Mouse (Mus musculus) midbrain, embryonic 10.5 days (tissue): ENCODE results near the gene Cc2d1b. TPM values are rescaled to one million over a fixed set of nuclear protein-coding genes. Genes with fewer than 3 reads are reported as not detected.

Experiments
- DNase-seq: peaks from one replicate; pipeline ENCODE4 v3.0.0-alpha.2; 2017; ENCODE audit warnings: low spot score
- H3K27ac ChIP-seq: fragments of 300-500 bp; sonication (generic); replicated peaks from 2 replicates; pipeline ENCODE4 v1.5.1; 2016; ENCODE audit warnings: mild to moderate bottlenecking
- H3K27me3 ChIP-seq: fragments of 300-500 bp; sonication (generic); 2 replicates; pipeline ENCODE4 v1.6.1; 2016; ENCODE audit warnings: low read depth, mild to moderate bottlenecking; ENCODE audit not compliant: poor library complexity, severe bottlenecking
- H3K36me3 ChIP-seq: fragments of 300-500 bp; sonication (generic); 2 replicates; pipeline ENCODE4 v1.6.1; 2016; ENCODE audit warnings: mild to moderate bottlenecking, moderate library complexity
- H3K4me1 ChIP-seq: fragments of 300-500 bp; sonication (generic); 2 replicates; pipeline ENCODE4 v1.6.1; 2016
- H3K4me3 ChIP-seq: fragments of 300-500 bp; sonication (generic); 2 replicates; pipeline ENCODE4 v1.5.1; 2016; ENCODE audit warnings: mild to moderate bottlenecking, moderate library complexity
- H3K9me3 ChIP-seq: fragments of 300-500 bp; sonication (generic); replicated peaks from 2 replicates; pipeline ENCODE4 v1.6.1; 2016; ENCODE audit warnings: mild to moderate bottlenecking
- WGBS: fragments of 180-500 bp; shearing (Covaris S2); methylation state at CpG from one replicate; pipeline ENCODE4 v1.1.7; 2016; 5-methylcytosine and 5-hydroxymethylcytosine counted together
- polyA plus RNA-seq: library from polyadenylated mRNA; unstranded; fragments of >200 nt; fragmentation: Nextera tagmentation; extraction: Ambion mirVana; gene quantifications from 2 replicates; pipeline ENCODE4 v1.2.1, GENCODE M21; 2016

The Cc2d1b gene
- polyA plus RNA-seq = 20.9 and 21.3 TPM in 2 replicates

GRCm38 (mm10) chr4:108619587-108620341, at the start of gene Cc2d1b:
TSS of gene Cc2d1b (plus strand) at chr4:108619940.
- H3K9me3 ChIP-seq = no peaks in the 10 kb centered on the region
- peak; percentile 88 for DNase-seq
- WGBS = under 1% methylated on average over 82 of the region's 86 CpGs
- H3K27me3 ChIP-seq = no peaks in the 10 kb centered on the region
- H3K27ac ChIP-seq = peak within 1 kb of the TSS; percentile 93
- peaks cover 39% of the 10 kb centered on the region for H3K36me3 ChIP-seq
- peak within 1 kb of the TSS; percentile 75 for H3K4me3 ChIP-seq
- peaks cover 21% of the 10 kb centered on the region for H3K4me1 ChIP-seq

- Histone ChIP-seq H3K27me3 (no peaks in the 10 kb centered on the region), H3K9me3 (no peaks in the 10 kb centered on the region), H3K4me1 (peaks cover 6% of the 10 kb centered on the region), H3K4me3 (no peak overlapping the region), H3K27ac (no peak overlapping the region), H3K36me3 (peaks cover 88% of the 10 kb centered on the region)
- no peak for DNase-seq
- WGBS = 98% methylated on average over 3 of the region's 3 CpGs
Measured at GRCm38 (mm10) chr4:108572644-108573043, 47.1 kb upstream of the Cc2d1b start.

DNA sequence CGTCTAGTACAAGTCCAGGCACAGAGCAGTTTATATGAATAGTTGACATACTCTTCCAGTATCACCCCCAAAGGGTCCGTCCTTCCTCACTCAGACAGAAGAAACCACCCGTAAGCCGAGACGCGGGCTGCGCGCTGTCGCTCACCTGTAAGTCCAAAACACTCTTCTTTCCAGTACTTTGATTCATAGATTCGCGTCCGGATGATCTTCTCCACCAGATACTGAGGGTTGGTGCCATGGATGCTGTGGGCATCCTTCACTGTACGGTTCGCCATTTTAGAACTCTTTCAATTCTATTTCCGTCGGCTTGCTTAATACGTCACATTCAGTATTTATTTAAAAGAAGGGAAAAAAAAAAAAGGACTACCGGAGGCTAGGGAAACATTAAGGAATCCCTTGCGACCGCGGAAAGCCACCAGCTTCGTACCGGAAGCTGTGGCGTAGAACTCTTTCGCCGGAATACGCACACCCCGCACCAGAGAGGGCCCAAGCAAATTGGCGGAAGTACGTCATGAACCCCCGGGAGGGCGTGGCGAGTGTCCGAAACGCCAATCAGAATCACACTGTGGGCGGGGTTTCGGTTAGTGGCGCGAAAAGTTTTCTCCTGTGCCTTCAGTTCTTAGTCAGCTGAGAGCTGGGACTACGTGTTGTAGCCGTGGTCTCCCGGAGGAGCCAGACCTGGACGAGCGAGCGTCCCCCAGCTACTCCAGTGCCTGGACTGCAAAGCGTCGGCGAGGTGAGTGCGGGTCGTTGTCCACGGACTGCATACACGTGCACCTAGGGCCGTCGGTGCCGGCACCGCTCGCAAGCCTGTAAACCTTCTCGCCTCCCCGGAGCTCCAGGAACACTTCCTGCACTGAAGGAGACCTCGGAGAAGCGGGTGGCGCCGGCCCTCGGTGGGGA, 40.6 kb upstream of the Cc2d1b start, which contains the start of the genes Prpf38a and Orc1:
Prpf38a (minus strand) TSS at position 497 of the 903 bp plus-strand sequence.
Orc1 (plus strand) TSS at position 584 of the 903 bp plus-strand sequence.
- peak within 1 kb of the TSS; percentile 87 for H3K4me3 ChIP-seq
- under 1% methylated on average over 64 of the region's 64 CpGs for WGBS
- peaks cover 35% of the 10 kb centered on the region for H3K4me1 ChIP-seq
- peak within 1 kb of the TSS; percentile 88 for H3K27ac ChIP-seq
- H3K27me3 ChIP-seq = no peaks in the 10 kb centered on the region
- peak; percentile 98 for DNase-seq
- no peaks in the 10 kb centered on the region for H3K9me3 ChIP-seq
- peaks cover 55% of the 10 kb centered on the region for H3K36me3 ChIP-seq

DNA sequence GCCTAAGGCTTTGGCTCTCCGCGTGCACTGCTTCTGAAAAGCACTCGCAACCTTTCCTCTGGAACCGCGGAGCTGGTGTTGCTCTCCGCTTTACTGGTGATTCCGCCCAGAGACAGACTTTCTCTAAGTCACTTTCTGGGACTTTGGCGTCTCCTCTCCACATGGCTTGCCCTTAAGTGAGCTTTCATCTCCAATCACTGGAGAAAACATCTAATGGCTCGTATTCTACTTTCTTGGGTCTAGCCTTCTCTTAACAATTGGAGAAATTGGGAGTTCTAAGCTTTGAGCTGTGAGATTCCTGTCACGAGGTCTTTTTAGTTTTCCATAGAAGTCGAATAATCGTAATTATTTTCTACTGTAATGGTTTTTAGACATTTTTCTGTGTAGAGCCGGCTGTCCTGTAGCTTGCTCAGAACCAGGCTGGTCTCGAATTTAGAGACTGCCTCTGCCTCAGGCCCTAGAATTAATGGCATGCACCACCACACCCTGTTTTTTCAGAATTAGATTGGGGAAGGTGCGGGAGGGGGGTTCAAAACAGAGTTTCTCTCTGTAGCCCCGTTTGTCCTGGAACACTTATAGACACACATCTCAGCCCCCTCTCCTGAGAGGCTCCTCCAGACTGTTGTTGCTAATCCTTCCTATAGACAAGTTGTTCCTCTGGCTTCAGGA, 39.9 kb upstream of the Cc2d1b start:
- 1% methylated on average over 16 of the region's 16 CpGs for WGBS
- Histone ChIP-seq H3K27ac (peak overlapping the region; percentile 88), H3K36me3 (peaks cover 51% of the 10 kb centered on the region), H3K9me3 (no peaks in the 10 kb centered on the region), H3K27me3 (no peaks in the 10 kb centered on the region), H3K4me3 (peak overlapping the region; percentile 87), H3K4me1 (peaks cover 35% of the 10 kb centered on the region)
- DNase-seq = no peak

DNA sequence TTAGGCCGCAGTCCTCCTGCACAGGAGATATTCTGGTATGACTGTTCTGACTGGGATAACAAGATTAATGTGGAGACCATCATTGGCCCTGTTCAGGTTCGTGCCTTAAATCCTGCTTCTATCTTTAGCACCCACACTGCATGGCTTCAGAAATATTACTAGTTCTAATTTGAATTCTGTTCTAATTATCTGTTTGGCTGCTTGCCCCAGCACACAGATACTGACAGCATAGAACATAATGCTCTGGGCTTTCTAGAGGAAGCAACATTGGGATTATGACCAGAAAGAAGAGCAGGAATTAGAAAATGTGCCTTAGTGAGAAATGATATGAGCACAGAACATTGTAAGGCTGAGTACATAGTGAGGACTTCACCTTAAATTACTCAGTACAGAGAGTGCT, 26.4 kb upstream of the Cc2d1b start:
- no peaks in the 10 kb centered on the region for H3K27me3 ChIP-seq
- no peak overlapping the region for H3K4me3 ChIP-seq
- no peak overlapping the region for H3K27ac ChIP-seq
- 87% methylated on average over 2 of the region's 2 CpGs for WGBS
- no peak for DNase-seq
- peaks cover 84% of the 10 kb centered on the region for H3K36me3 ChIP-seq
- no peaks in the 10 kb centered on the region for H3K4me1 ChIP-seq
- H3K9me3 ChIP-seq = no peaks in the 10 kb centered on the region

DNA sequence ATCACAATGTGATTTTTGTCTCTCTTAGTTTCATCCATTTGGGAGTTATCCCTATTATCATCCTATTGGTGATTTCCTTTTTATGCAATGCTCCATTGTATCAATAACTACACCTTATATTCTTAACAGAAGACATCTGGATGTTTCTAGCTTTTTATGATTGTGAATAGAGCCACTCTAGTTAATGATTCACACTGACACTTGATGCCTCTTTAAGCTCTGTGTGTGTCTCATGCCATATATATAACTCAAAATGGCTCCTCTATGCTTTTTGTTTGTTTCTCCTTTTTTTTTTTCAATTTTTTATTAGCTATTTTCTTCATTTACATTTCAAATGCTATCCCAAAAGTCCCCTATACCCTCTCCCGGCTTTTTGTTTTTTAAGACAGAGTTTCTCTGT, 24.0 kb upstream of the Cc2d1b start:
- no peaks in the 10 kb centered on the region for H3K9me3 ChIP-seq
- WGBS = 87% methylated on average over 1 of the region's 1 CpGs
- no peak overlapping the region for H3K4me3 ChIP-seq
- no peaks in the 10 kb centered on the region for H3K27me3 ChIP-seq
- DNase-seq = no peak
- no peaks in the 10 kb centered on the region for H3K4me1 ChIP-seq
- H3K36me3 ChIP-seq = peaks cover 91% of the 10 kb centered on the region
- H3K27ac ChIP-seq = no peak overlapping the region

GRCm38 (mm10) chr4:108598306-108598705, 21.4 kb upstream of the Cc2d1b start:
- WGBS = 93% methylated on average over 4 of the region's 4 CpGs
- DNase-seq = no peak
- Histone ChIP-seq H3K4me3 (no peak overlapping the region), H3K27me3 (no peaks in the 10 kb centered on the region), H3K27ac (no peak overlapping the region), H3K36me3 (peaks cover 95% of the 10 kb centered on the region), H3K4me1 (no peaks in the 10 kb centered on the region), H3K9me3 (peaks cover 3% of the 10 kb centered on the region; the same call in 1 of the 2 replicates)

GRCm38 (mm10) chr4:108601870-108602269, 17.9 kb upstream of the Cc2d1b start:
- H3K4me3 ChIP-seq = no peak overlapping the region
- no peaks in the 10 kb centered on the region for H3K27me3 ChIP-seq
- no peak overlapping the region for H3K27ac ChIP-seq
- DNase-seq = no peak
- no peaks in the 10 kb centered on the region for H3K4me1 ChIP-seq
- peaks cover 96% of the 10 kb centered on the region for H3K36me3 ChIP-seq
- H3K9me3 ChIP-seq = peaks cover 3% of the 10 kb centered on the region; the same call in 1 of the 2 replicates
- 96% methylated on average over 7 of the region's 7 CpGs for WGBS

DNA sequence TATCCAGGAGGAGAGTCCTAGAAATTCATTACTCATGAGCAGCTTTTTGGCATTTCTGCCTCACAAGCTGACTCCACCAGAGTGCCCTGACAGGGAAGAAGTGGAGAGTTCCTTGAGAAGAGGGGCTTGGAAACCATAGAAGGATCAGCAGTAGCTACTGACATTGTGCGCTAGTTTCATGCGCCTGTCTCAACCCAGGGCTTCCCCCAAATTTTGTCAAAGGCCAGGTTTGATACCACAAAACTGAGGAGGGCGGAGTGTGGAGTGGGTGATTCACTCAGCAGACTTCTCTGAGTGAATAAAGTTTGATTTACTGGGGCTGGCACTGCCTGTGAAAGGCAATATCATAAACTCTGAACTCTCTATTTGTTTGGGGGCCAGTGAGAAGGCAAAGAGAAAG, 11.1 kb upstream of the Cc2d1b start:
- no peak for DNase-seq
- peaks cover 90% of the 10 kb centered on the region for H3K36me3 ChIP-seq
- H3K4me3 ChIP-seq = no peak overlapping the region
- no peaks in the 10 kb centered on the region for H3K4me1 ChIP-seq
- H3K27ac ChIP-seq = no peak overlapping the region
- no peaks in the 10 kb centered on the region for H3K9me3 ChIP-seq
- 96% methylated on average over 3 of the region's 3 CpGs for WGBS
- no peaks in the 10 kb centered on the region for H3K27me3 ChIP-seq

DNA sequence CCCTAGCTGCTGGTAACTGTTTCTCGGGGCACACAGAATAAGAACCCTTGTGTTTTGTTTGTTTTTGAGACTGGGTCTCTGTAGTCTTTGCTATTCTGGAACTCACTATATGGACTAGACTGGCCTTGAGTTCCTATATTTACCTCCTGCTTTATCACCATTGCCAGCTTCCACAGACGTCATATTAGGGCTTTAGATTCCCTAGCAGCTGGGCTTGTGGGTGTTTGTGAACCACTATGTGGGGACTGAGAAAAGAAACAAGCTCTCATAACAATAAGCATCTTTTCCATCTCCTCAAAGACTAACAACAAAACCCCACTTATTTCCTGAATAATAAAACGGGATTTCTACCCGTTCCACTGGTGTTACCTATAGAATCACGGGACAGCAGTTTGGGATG, 8.8 kb upstream of the Cc2d1b start:
- WGBS = 92% methylated on average over 5 of the region's 5 CpGs
- no peak for DNase-seq
- peaks cover 88% of the 10 kb centered on the region for H3K36me3 ChIP-seq
- H3K4me3 ChIP-seq = no peak overlapping the region
- H3K9me3 ChIP-seq = no peaks in the 10 kb centered on the region
- H3K27me3 ChIP-seq = no peaks in the 10 kb centered on the region
- no peak overlapping the region for H3K27ac ChIP-seq
- H3K4me1 ChIP-seq = no peaks in the 10 kb centered on the region

DNA sequence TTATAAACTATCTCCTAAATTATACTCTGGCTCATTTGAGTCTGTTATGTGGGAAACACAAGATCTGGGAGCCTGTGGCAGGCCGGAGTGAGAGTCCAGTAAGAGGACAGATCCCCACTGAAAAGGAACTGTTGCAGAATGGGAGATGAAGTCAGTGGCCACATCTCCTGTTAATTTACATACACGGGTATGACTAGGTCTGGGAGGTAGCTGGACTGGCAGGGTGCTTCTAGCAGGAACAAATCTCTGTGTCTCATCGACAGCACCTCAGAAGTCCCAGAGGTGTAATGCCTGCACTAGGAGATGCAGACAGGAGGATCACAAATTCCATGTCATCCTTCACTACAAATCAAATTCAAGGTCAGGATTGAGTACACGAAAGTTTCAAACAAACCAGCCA, 1.2 kb upstream of the Cc2d1b start:
- H3K4me3 ChIP-seq = no peak overlapping the region; the same call in 1 of the 2 replicates
- WGBS = 70% methylated on average over 4 of the region's 4 CpGs
- no peaks in the 10 kb centered on the region for H3K9me3 ChIP-seq

DNA sequence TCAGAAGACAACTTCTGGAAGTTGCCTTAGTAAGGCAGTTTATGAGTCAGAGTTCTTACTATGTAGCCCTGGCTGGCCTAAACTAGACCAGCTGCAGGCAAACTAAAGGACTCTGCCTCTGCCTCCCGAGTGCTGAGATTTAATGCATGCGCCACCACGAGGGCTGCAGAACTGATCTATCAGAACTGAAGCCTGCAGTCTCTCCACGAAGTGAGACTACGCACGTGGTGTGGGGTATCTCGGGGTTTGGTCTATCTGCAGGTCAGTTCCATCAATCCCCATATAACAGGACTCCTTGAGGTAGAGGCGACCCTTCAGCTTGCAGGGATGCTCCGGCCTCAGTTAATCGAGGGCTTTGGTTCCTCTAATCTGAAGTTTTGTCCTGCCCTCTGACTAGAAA, 575 bp upstream of the Cc2d1b start:
- Histone ChIP-seq H3K4me3 (peak overlapping the region; percentile 75), H3K4me1 (peaks cover 21% of the 10 kb centered on the region), H3K9me3 (no peaks in the 10 kb centered on the region), H3K27ac (peak overlapping the region; percentile 93), H3K27me3 (no peaks in the 10 kb centered on the region), H3K36me3 (peaks cover 39% of the 10 kb centered on the region)
- WGBS = 4% methylated on average over 10 of the region's 10 CpGs
- DNase-seq = no peak

More for the DNA sequence above, 1.2 kb upstream of the Cc2d1b start:
- Histone ChIP-seq H3K4me1 (peaks cover 21% of the 10 kb centered on the region), H3K27ac (no peak overlapping the region), H3K27me3 (no peaks in the 10 kb centered on the region), H3K36me3 (peaks cover 38% of the 10 kb centered on the region)
- DNase-seq = no peak
